Comparison of ENCODE assay signal across 9 mouse cellular contexts in the genomic region with DNA sequence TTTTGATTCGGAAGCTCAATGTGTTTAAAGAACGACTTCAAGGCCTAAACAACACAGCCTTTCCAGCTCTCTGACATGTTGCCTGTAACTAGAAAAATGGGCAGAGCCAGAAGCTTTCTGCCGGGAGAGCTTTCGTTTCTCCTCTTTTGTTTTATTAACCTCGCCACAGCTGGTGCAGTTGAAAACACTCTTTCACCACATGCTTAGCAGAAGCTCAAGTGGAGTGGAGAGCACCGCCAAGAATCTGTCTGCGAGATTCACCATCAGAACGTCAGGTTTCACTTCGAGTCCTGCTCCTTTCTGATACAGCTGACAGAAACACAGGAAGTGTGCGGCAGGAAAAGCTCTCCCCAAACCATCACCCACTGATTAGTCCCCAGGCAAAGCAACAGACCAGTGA.
DNase-seq lines count a peak whose midpoint lies in the region; ATAC-seq and TF ChIP-seq lines count a peak whose summit lies in the region.
"Had no signal": no experiment of that assay in that cellular context is flagged by ENCODE, and none has a peak within 500 bp of the region (broad histone marks: within the 10 kb centered on the region; RNA-seq: fewer than 3 reads in every experiment).

No protein-coding gene starts in this region.

- H3K9me3 ChIP-seq in heart, embryonic 11.5 days (replicated peaks; ENCODE audit: control insufficient read depth, low read length) = no peaks in the 10 kb centered on the region
- no peaks in the 10 kb centered on the region for H3K9me3 ChIP-seq in intestine, embryonic 15.5 days
- no peaks in the 10 kb centered on the region for H3K9me3 ChIP-seq in stomach, postnatal 0 days (ENCODE audit: control insufficient read depth, low read length)

- no peaks in the 10 kb centered on the region for H3K27me3 ChIP-seq in heart, embryonic 11.5 days (ENCODE audit: control insufficient read depth, insufficient read depth, low read length)
- no peaks in the 10 kb centered on the region for H3K27me3 ChIP-seq in intestine, embryonic 15.5 days (replicated peaks)
- H3K27me3 ChIP-seq in stomach, postnatal 0 days (ENCODE audit: control insufficient read depth, insufficient read depth, low read length) = no peaks in the 10 kb centered on the region

- WGBS in heart, embryonic 11.5 days (ENCODE audit: insufficient replicate concordance) = 39% methylated on average over 10 of the region's 10 CpGs
- WGBS in intestine, embryonic 15.5 days = 45% methylated on average over 10 of the region's 10 CpGs
- WGBS in stomach, postnatal 0 days = 37% methylated on average over 10 of the region's 10 CpGs

- no peak for TF ChIP-seq CTCF in stomach, postnatal 0 days (IDR thresholded peaks at IDR 0.05; ENCODE audit: low read depth)

- no peak for TF ChIP-seq EP300 in stomach, postnatal 0 days (optimal IDR thresholded peaks at IDR 0.05)

- no peak for DNase-seq in heart, adult 8-10 months (ENCODE audit: low spot score)
- DNase-seq in retina, postnatal 1 day = peak; percentile 2
- no peak for DNase-seq in retina, embryonic 14.5 days (ENCODE audit: low spot score)
- no peak for DNase-seq in stomach, postnatal 0 days (ENCODE audit: low spot score)
- no peak for DNase-seq in adrenal gland, postnatal 4 days (ENCODE audit: low spot score in 2 of 2)
- DNase-seq in left cerebral cortex, postnatal 4 days = no peak
- DNase-seq: gastrocnemius, postnatal 10 days had no signal

- no peaks in the 10 kb centered on the region for H3K36me3 ChIP-seq in heart, embryonic 11.5 days (ENCODE audit: control insufficient read depth, insufficient read depth, low read length)
- no peaks in the 10 kb centered on the region for H3K36me3 ChIP-seq in intestine, embryonic 15.5 days
- H3K36me3 ChIP-seq in stomach, postnatal 0 days (ENCODE audit: control insufficient read depth, insufficient read depth, low read length) = no peaks in the 10 kb centered on the region

- no peak overlapping the region for H3K9ac ChIP-seq in heart, embryonic 11.5 days (ENCODE audit: low read depth, low read length)
- H3K9ac ChIP-seq in intestine, embryonic 15.5 days = no peak overlapping the region
- 0 out of 2 replicates have a peak overlapping the region, but pooled peaks have one; percentile 9 for H3K9ac ChIP-seq in stomach, postnatal 0 days (ENCODE audit: low read length)

- peak overlapping the region; percentile 37 for H3K4me2 ChIP-seq in heart, embryonic 11.5 days
- peak overlapping the region; percentile 28 for H3K4me2 ChIP-seq in intestine, embryonic 15.5 days (replicated peaks)
- H3K4me2 ChIP-seq in stomach, postnatal 0 days (replicated peaks; ENCODE audit: low read depth) = peak overlapping the region; percentile 34; the same call in 1 of the 2 replicates

- no peaks in the 10 kb centered on the region for H3K4me1 ChIP-seq in heart, embryonic 11.5 days (ENCODE audit: control insufficient read depth, insufficient read depth, low read length)
- no peaks in the 10 kb centered on the region for H3K4me1 ChIP-seq in intestine, embryonic 15.5 days (replicated peaks)
- no peaks in the 10 kb centered on the region for H3K4me1 ChIP-seq in stomach, postnatal 0 days (replicated peaks; ENCODE audit: control insufficient read depth, insufficient read depth)

- intact Hi-C loops in left cerebral cortex, postnatal 4 days (cut with DNase I) = loop anchor here (5.0 kb wide), 1 partner anchor 570 kb away; no protein-coding TSS in a partner anchor

- no peak overlapping the region for H3K4me3 ChIP-seq in heart, embryonic 11.5 days (ENCODE audit: low read depth, low read length)
- H3K4me3 ChIP-seq in intestine, embryonic 15.5 days (replicated peaks) = 0 out of 2 replicates have a peak overlapping the region, but pooled peaks have one; percentile 2
- 0 out of 2 replicates have a peak overlapping the region, but pooled peaks have one; percentile 10 for H3K4me3 ChIP-seq in stomach, postnatal 0 days (ENCODE audit: low read depth, low read length)

- H3K27ac ChIP-seq in heart, embryonic 11.5 days (ENCODE audit: low read depth, low read length) = no peak overlapping the region
- no peak overlapping the region for H3K27ac ChIP-seq in intestine, embryonic 15.5 days
- H3K27ac ChIP-seq in stomach, postnatal 0 days (replicated peaks) = no peak overlapping the region

- ATAC-seq in heart, embryonic 11.5 days (replicated peaks; ENCODE audit: insufficient number of reproducible peaks, low FRiP score, low TSS enrichment) = no peak
- ATAC-seq in intestine, embryonic 15.5 days = no peak
- no peak for ATAC-seq in stomach, postnatal 0 days (ENCODE audit: low FRiP score, low TSS enrichment)
